Mouse (Mus musculus): ENCODE measurements at regions not wholly inside any gene's neighbourhood (a gene's known extent, or its start where the extent isn't known, plus 50 kb on each side); places are given as distances from the start of the nearest gene placed in this dataset.

- Histone ChIP-seq H3K27me3 (ENCODE audit: insufficient read depth, low read length) (peaks cover 5% of the 10 kb centered on the region), H3K4me3 (replicated peaks; ENCODE audit: low read length) (no peak overlapping the region), H3K4me1 (replicated peaks; ENCODE audit: low read depth, low read length) (no peaks in the 10 kb centered on the region), H3K9me3 (ENCODE audit: low read length) (0 out of 2 replicates have a peak, but pooled peaks cover 8% of the 10 kb centered on the region), H3K36me3 (ENCODE audit: insufficient read depth, low read length) (no peaks in the 10 kb centered on the region)
- TF ChIP-seq CTCF (conservative IDR thresholded peaks at IDR 0.05; ENCODE audit: low read length) (no peak), POU5F1 (IDR thresholded peaks at IDR 0.05; ENCODE audit: borderline replicate concordance, low read length) (no peak), NANOG (IDR thresholded peaks at IDR 0.05; ENCODE audit: borderline replicate concordance, low read length) (no peak)
Observed at GRCm38 (mm10) chr8:115437956-115438355, 269.6 kb downstream of the Maf start.

- TF ChIP-seq POU5F1 (IDR thresholded peaks at IDR 0.05; ENCODE audit: borderline replicate concordance, low read length) (no peak), NANOG (IDR thresholded peaks at IDR 0.05; ENCODE audit: borderline replicate concordance, low read length) (no peak), CTCF (conservative IDR thresholded peaks at IDR 0.05; ENCODE audit: low read length) (no peak)
- Histone ChIP-seq H3K36me3 (ENCODE audit: insufficient read depth, low read length) (no peaks in the 10 kb centered on the region), H3K4me3 (replicated peaks; ENCODE audit: low read length) (no peak overlapping the region)
Observed at GRCm38 (mm10) chr8:115436356-115436721, 271.3 kb downstream of the Maf start.

DNA sequence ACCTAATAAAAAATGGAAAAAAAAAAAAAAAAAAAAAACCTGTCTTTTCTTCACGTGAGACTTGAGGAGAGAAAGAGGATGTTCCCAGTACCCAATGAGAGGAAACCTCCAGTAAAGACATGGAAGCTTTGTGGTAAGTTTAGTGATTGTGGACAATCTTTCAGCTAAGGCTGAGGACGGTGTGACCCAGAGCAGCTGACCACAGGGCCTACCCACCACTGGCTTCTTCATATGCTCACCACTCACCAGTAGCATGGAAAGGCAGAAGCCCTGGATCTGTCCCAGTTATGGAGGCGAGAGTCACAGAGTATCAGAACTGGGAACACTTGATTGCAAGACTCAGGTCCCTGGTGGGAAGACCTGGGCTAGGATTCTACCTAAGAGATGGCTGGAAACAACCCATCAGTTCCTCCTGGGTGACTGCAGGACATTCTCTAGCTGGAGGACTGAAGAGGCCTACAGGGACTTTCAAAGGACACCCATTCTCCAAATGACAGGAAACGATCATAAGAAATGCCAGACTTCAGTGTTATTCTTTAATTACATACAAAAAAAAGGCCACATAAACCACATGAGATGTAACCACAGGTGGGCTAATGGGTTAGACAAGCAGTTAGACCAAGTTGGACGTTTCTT is 271.8 kb downstream of the Maf start:
- peaks cover 5% of the 10 kb centered on the region for H3K27me3 ChIP-seq (ENCODE audit: insufficient read depth, low read length)
- H3K4me3 ChIP-seq (replicated peaks; ENCODE audit: low read length): no peak overlapping the region
- 0 out of 2 replicates have a peak, but pooled peaks cover 8% of the 10 kb centered on the region for H3K9me3 ChIP-seq (ENCODE audit: low read length)
- TF ChIP-seq NANOG (IDR thresholded peaks at IDR 0.05; ENCODE audit: borderline replicate concordance, low read length) (no peak), POU5F1 (IDR thresholded peaks at IDR 0.05; ENCODE audit: borderline replicate concordance, low read length) (no peak), CTCF (conservative IDR thresholded peaks at IDR 0.05; ENCODE audit: low read length) (no peak)
- H3K4me1 ChIP-seq (replicated peaks; ENCODE audit: low read depth, low read length): no peaks in the 10 kb centered on the region
- H3K36me3 ChIP-seq (ENCODE audit: insufficient read depth, low read length): no peaks in the 10 kb centered on the region

More at GRCm38 (mm10) chr8:115436356-115436721, 271.3 kb downstream of the Maf start:
- Histone ChIP-seq H3K4me1 (replicated peaks; ENCODE audit: low read depth, low read length) (no peaks in the 10 kb centered on the region), H3K27me3 (ENCODE audit: insufficient read depth, low read length) (peaks cover 5% of the 10 kb centered on the region), H3K9me3 (ENCODE audit: low read length) (0 out of 2 replicates have a peak, but pooled peaks cover 8% of the 10 kb centered on the region)

GRCm38 (mm10) chr8:115432396-115433040 is 275.1 kb downstream of the Maf start:
- Histone ChIP-seq H3K27me3 (ENCODE audit: insufficient read depth, low read length) (no peaks in the 10 kb centered on the region), H3K4me3 (replicated peaks; ENCODE audit: low read length) (no peak overlapping the region), H3K4me1 (replicated peaks; ENCODE audit: low read depth, low read length) (no peaks in the 10 kb centered on the region), H3K36me3 (ENCODE audit: insufficient read depth, low read length) (no peaks in the 10 kb centered on the region), H3K9me3 (ENCODE audit: low read length) (no peaks in the 10 kb centered on the region)
- TF ChIP-seq CTCF (conservative IDR thresholded peaks at IDR 0.05; ENCODE audit: low read length) (no peak), NANOG (IDR thresholded peaks at IDR 0.05; ENCODE audit: borderline replicate concordance, low read length) (no peak), POU5F1 (IDR thresholded peaks at IDR 0.05; ENCODE audit: borderline replicate concordance, low read length) (no peak)

DNA sequence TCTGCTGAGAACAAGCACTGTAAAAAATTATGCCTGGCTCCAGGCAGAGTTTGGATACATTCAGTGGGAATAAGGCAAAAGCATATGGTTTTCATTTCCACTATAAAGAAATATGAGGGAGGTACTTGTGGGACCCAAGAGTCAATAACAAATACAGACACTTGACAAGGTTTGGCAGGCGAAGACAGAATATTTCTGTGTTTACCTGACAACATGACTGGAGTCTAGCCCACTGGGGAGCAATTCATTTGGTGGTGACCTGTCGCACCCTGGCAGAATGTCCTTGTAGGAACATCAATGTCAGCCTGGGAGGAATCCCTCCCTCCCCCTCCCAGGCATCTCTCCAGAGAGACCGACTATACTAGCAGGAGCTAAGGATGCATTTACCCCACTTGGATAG is 276.8 kb downstream of the Maf start:
- Histone ChIP-seq H3K4me3 (replicated peaks; ENCODE audit: low read length) (no peak overlapping the region), H3K9me3 (ENCODE audit: low read length) (no peaks in the 10 kb centered on the region), H3K4me1 (replicated peaks; ENCODE audit: low read depth, low read length) (no peaks in the 10 kb centered on the region), H3K27me3 (ENCODE audit: insufficient read depth, low read length) (no peaks in the 10 kb centered on the region), H3K36me3 (ENCODE audit: insufficient read depth, low read length) (no peaks in the 10 kb centered on the region)
- TF ChIP-seq CTCF (conservative IDR thresholded peaks at IDR 0.05; ENCODE audit: low read length) (no peak), POU5F1 (IDR thresholded peaks at IDR 0.05; ENCODE audit: borderline replicate concordance, low read length) (no peak), NANOG (IDR thresholded peaks at IDR 0.05; ENCODE audit: borderline replicate concordance, low read length) (no peak)

GRCm38 (mm10) chr8:115429291-115429883 is 278.2 kb downstream of the Maf start:
- H3K4me3 ChIP-seq (replicated peaks; ENCODE audit: low read length): no peak overlapping the region
- H3K9me3 ChIP-seq (ENCODE audit: low read length): no peaks in the 10 kb centered on the region
- TF ChIP-seq CTCF (conservative IDR thresholded peaks at IDR 0.05; ENCODE audit: low read length) (no peak), POU5F1 (IDR thresholded peaks at IDR 0.05; ENCODE audit: borderline replicate concordance, low read length) (no peak), NANOG (IDR thresholded peaks at IDR 0.05; ENCODE audit: borderline replicate concordance, low read length) (no peak)

DNA sequence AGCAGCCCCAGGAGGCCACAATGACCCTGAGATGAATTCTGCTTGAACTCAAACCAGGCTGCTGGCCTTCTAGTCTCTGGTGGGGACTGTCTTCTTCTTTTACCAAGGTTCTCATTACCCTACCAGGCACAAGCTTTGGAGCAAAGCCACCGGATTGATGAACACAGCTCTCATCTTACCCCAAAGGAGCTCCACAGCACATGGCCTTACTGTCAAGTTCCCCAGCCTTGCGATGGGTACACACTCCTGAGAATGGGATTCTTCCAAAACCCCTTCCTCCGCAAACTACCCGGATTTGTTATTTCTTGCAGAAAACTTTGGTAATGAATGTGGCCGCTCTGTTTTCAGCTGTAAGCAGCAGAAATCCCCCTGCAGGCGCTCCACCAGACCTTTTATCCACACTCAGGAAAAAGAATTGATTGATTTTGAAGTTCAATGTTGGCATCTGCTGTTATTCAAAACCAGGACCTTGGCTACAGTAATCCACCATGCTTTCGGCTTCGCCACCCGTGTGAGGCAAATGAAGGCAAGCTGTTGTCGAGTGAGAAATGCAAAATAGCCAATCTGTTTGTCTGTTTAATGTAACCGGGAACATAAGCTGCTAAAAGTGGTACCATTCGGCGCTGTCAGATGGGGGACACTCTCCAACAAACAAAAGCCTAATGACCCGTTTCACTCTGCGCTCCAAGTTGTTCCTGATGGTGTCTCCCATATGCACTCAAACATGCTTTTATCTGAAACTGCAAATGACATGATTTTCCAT is 278.9 kb downstream of the Maf start:
- Histone ChIP-seq H3K36me3 (ENCODE audit: insufficient read depth, low read length) (no peaks in the 10 kb centered on the region), H3K27me3 (ENCODE audit: insufficient read depth, low read length) (no peaks in the 10 kb centered on the region), H3K9me3 (ENCODE audit: low read length) (no peaks in the 10 kb centered on the region), H3K4me1 (replicated peaks; ENCODE audit: low read depth, low read length) (no peaks in the 10 kb centered on the region), H3K4me3 (replicated peaks; ENCODE audit: low read length) (no peak overlapping the region)
- no peak for TF ChIP-seq POU5F1 (IDR thresholded peaks at IDR 0.05; ENCODE audit: borderline replicate concordance, low read length)
- TF ChIP-seq CTCF (conservative IDR thresholded peaks at IDR 0.05; ENCODE audit: low read length): no peak
- TF ChIP-seq NANOG (IDR thresholded peaks at IDR 0.05; ENCODE audit: borderline replicate concordance, low read length): no peak

More at GRCm38 (mm10) chr8:115429291-115429883, 278.2 kb downstream of the Maf start:
- Histone ChIP-seq H3K4me1 (replicated peaks; ENCODE audit: low read depth, low read length) (no peaks in the 10 kb centered on the region), H3K27me3 (ENCODE audit: insufficient read depth, low read length) (no peaks in the 10 kb centered on the region), H3K36me3 (ENCODE audit: insufficient read depth, low read length) (no peaks in the 10 kb centered on the region)

- no peaks in the 10 kb centered on the region for H3K9me3 ChIP-seq (ENCODE audit: low read length)
- H3K36me3 ChIP-seq (ENCODE audit: insufficient read depth, low read length): no peaks in the 10 kb centered on the region
- H3K27me3 ChIP-seq (ENCODE audit: insufficient read depth, low read length): no peaks in the 10 kb centered on the region
- TF ChIP-seq NANOG (IDR thresholded peaks at IDR 0.05; ENCODE audit: borderline replicate concordance, low read length) (no peak), POU5F1 (IDR thresholded peaks at IDR 0.05; ENCODE audit: borderline replicate concordance, low read length) (no peak), CTCF (conservative IDR thresholded peaks at IDR 0.05; ENCODE audit: low read length) (no peak)
- no peak overlapping the region for H3K4me3 ChIP-seq (replicated peaks; ENCODE audit: low read length)
- no peaks in the 10 kb centered on the region for H3K4me1 ChIP-seq (replicated peaks; ENCODE audit: low read depth, low read length)
Observed at GRCm38 (mm10) chr8:115428022-115428421, 279.6 kb downstream of the Maf start.
